ENCODE assay signal across 18 mouse cellular contexts in the genomic region with DNA sequence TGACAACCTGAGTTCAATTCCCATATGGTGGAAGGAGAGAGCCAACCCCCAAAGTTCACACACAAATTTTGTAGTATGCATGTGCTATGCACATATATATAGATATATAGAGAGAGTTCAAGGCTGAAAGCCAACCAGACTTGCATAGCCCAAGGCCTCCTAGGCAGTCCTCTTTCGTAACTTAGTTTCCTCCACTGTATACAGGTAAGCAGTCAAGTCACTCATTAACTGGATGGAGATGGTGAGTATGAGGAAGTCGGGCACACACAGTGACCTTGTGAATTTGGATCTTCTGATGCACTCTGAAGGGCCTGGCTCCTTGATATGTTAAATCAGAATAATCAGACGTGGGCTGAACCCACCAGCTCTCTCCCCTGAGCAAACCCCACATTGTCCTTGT. TPM values are rescaled to one million over a fixed set of nuclear protein-coding genes. Genes with fewer than 3 reads are reported as not detected.
DNase-seq lines count a peak whose midpoint lies in the region; ATAC-seq and TF ChIP-seq lines count a peak whose summit lies in the region.
"Had no signal": no experiment of that assay in that cellular context is flagged by ENCODE, and none has a peak within 500 bp of the region (broad histone marks: within the 10 kb centered on the region; RNA-seq: fewer than 3 reads in every experiment).

No protein-coding gene starts in this region.

- H3K4me1 ChIP-seq in liver, embryonic 14.5 days (replicated peaks; ENCODE audit: control insufficient read depth in 2 of 2, insufficient read depth in 2 of 2, low read length in 1 of 2): peaks cover 0 to 19% of the 10 kb centered on the region in 2 experiments; a peak in 3 of 4 replicates
- peaks cover 23% of the 10 kb centered on the region for H3K4me1 ChIP-seq in liver, embryonic 12.5 days
- H3K4me1 ChIP-seq in intestine, embryonic 14.5 days (replicated peaks; ENCODE audit: control insufficient read depth, insufficient read depth, low read length): peaks cover 1% of the 10 kb centered on the region; the same call in 1 of the 2 replicates

- H3K4me2 ChIP-seq in liver, embryonic 14.5 days (ENCODE audit: low read depth): no peak overlapping the region
- no peak overlapping the region for H3K4me2 ChIP-seq in liver, embryonic 12.5 days
- no peak overlapping the region for H3K4me2 ChIP-seq in intestine, embryonic 14.5 days (ENCODE audit: low read length)
- H3K4me2 ChIP-seq: embryonic facial prominence, embryonic 12.5 days; forebrain, embryonic 12.5 days; heart, embryonic 13.5 days had no signal

- ATAC-seq in liver, embryonic 14.5 days (ENCODE audit: insufficient read depth): 0 out of 2 replicates have a peak, but pooled peaks have one; percentile 34
- ATAC-seq in liver, embryonic 12.5 days: no peak
- no peak for ATAC-seq in intestine, embryonic 14.5 days (replicated peaks; ENCODE audit: low FRiP score, low TSS enrichment, low read depth)
- ATAC-seq: forebrain, postnatal 0 days had no signal

- no peak for TF ChIP-seq CTCF in liver, embryonic 14.5 days (IDR thresholded peaks at IDR 0.05; ENCODE audit: low read depth)

- no peak for TF ChIP-seq EP300 in liver, embryonic 14.5 days (IDR thresholded peaks at IDR 0.05; ENCODE audit: low read depth)

- no peak overlapping the region for H3K27ac ChIP-seq in liver, embryonic 14.5 days
- no peak overlapping the region for H3K27ac ChIP-seq in liver, embryonic 12.5 days
- no peak overlapping the region for H3K27ac ChIP-seq in intestine, embryonic 14.5 days (ENCODE audit: low read depth)
- H3K27ac ChIP-seq: embryonic facial prominence, embryonic 12.5 days; forebrain, embryonic 12.5 days; heart, embryonic 13.5 days had no signal

- H3K9me3 ChIP-seq in liver, embryonic 14.5 days (ENCODE audit: control insufficient read depth, low read length): no peaks in the 10 kb centered on the region
- no peaks in the 10 kb centered on the region for H3K9me3 ChIP-seq in liver, embryonic 12.5 days (replicated peaks)
- H3K9me3 ChIP-seq in intestine, embryonic 14.5 days (ENCODE audit: control insufficient read depth, low read length): no peaks in the 10 kb centered on the region
- H3K9me3 ChIP-seq: embryonic facial prominence, embryonic 12.5 days; forebrain, embryonic 12.5 days; heart, embryonic 13.5 days had no signal

- no peak overlapping the region for H3K9ac ChIP-seq in liver, embryonic 14.5 days (replicated peaks)
- H3K9ac ChIP-seq in liver, embryonic 12.5 days: no peak overlapping the region
- no peak overlapping the region for H3K9ac ChIP-seq in intestine, embryonic 14.5 days (ENCODE audit: low read length)
- H3K9ac ChIP-seq: embryonic facial prominence, embryonic 12.5 days; forebrain, embryonic 12.5 days; forebrain, postnatal 0 days; heart, embryonic 13.5 days had no signal

- 65% methylated on average over 3 of the region's 3 CpGs for WGBS in liver, embryonic 14.5 days (ENCODE audit: insufficient replicate concordance)
- WGBS in liver, embryonic 12.5 days (ENCODE audit: insufficient replicate concordance): 61% methylated on average over 3 of the region's 3 CpGs
- WGBS in intestine, embryonic 14.5 days: 72% methylated on average over 3 of the region's 3 CpGs

- DNase-seq in liver, embryonic 14.5 days (ENCODE audit: low read depth in 3 of 3, low spot score in 3 of 3): no peak
- DNase-seq in ZHBTc4 (ENCODE audit: low read depth, low spot score): peak; percentile 68
- DNase-seq in intestine, embryonic 14.5 days (ENCODE audit: low spot score): peak; percentile 46
- DNase-seq in naive thymus-derived CD4-positive, alpha-beta T cell, adult 2 months (ENCODE audit: low read depth): peak; percentile 2
- DNase-seq in adrenal gland, adult 2 months: no peak
- no peak for DNase-seq in layer of hippocampus, adult 8-10 months (ENCODE audit: low spot score in 2 of 2)
- DNase-seq in ovary, adult 18-20 months (ENCODE audit: low spot score): no peak
- DNase-seq: adrenal gland, postnatal 10 days; cerebellum, adult 11 months; cerebellum, adult 8-10 months; cerebellum, postnatal 14 days; forebrain, postnatal 0 days; gastrocnemius, postnatal 14 days; heart, postnatal 36 days had no signal

- no peaks in the 10 kb centered on the region for H3K36me3 ChIP-seq in liver, embryonic 14.5 days (replicated peaks; ENCODE audit: control insufficient read depth, insufficient read depth, low read depth)
- no peaks in the 10 kb centered on the region for H3K36me3 ChIP-seq in liver, embryonic 12.5 days
- H3K36me3 ChIP-seq in intestine, embryonic 14.5 days (ENCODE audit: control insufficient read depth, insufficient read depth, low read length): no peaks in the 10 kb centered on the region
- H3K36me3 ChIP-seq: embryonic facial prominence, embryonic 12.5 days; forebrain, embryonic 12.5 days; heart, embryonic 13.5 days had no signal

- no peak overlapping the region for H3K4me3 ChIP-seq in liver, embryonic 14.5 days (ENCODE audit: insufficient read depth in 1 of 2, low read depth in 2 of 2, low read length in 2 of 2)
- H3K4me3 ChIP-seq in liver, embryonic 12.5 days: no peak overlapping the region
- no peak overlapping the region for H3K4me3 ChIP-seq in intestine, embryonic 14.5 days (ENCODE audit: low read depth, low read length)
- H3K4me3 ChIP-seq: embryonic facial prominence, embryonic 12.5 days; forebrain, embryonic 12.5 days; heart, embryonic 13.5 days had no signal

- H3K27me3 ChIP-seq in liver, embryonic 14.5 days (ENCODE audit: control insufficient read depth, insufficient read depth, low read length): no peaks in the 10 kb centered on the region
- H3K27me3 ChIP-seq in liver, embryonic 12.5 days (replicated peaks): no peaks in the 10 kb centered on the region
- no peaks in the 10 kb centered on the region for H3K27me3 ChIP-seq in intestine, embryonic 14.5 days (replicated peaks; ENCODE audit: control insufficient read depth, insufficient read depth, low read length)
- H3K27me3 ChIP-seq: embryonic facial prominence, embryonic 12.5 days; forebrain, embryonic 12.5 days; heart, embryonic 13.5 days had no signal

RNA-seq across cellular contexts. Expression of gene Sh2d4b, which starts 4.8 kb away (rescaled TPM):
- 0.18 and 0.23 TPM in 2 replicates for polyA plus RNA-seq in liver, embryonic 14.5 days (2012; rRNA removed)
- polyA plus RNA-seq in liver, embryonic 14.5 days (2014; fragmentation: Nextera tagmentation; extraction: Ambion mirVana): 0.08 TPM in 1 of 2 replicates, not detected in the other
- 0.16 and 0.20 TPM in 2 replicates for polyA plus RNA-seq in liver, embryonic 12.5 days (2016; fragmentation: Nextera tagmentation; extraction: Ambion mirVana)
- 0.46 and 0.70 TPM in 2 replicates for polyA plus RNA-seq in intestine, embryonic 14.5 days (2014; fragmentation: Nextera tagmentation; extraction: Ambion mirVana)
- total RNA-seq in adrenal gland, adult 2 months (2021): 1 to 10 TPM; 1.6 to 2.4 TPM
- 0.12 and 0.20 TPM in 2 replicates for polyA plus RNA-seq in adrenal gland, adult 2 months (2012; rRNA removed)
- total RNA-seq in layer of hippocampus, adult 8-10 months (2022): 1 to 10 TPM; 1.7 to 2.6 (median 2.4) TPM

Comparison
In these comparisons a context has a peak if more than half of its experiments do, and no peak if none do; other contexts are left out.
1. DNase-seq: peak in ZHBTc4 (single experiment), intestine, embryonic 14.5 days (single experiment) and naive thymus-derived CD4-positive, alpha-beta T cell, adult 2 months (single experiment); none in liver, embryonic 14.5 days (0 of 3), adrenal gland, adult 2 months (single experiment), layer of hippocampus, adult 8-10 months (0 of 2) and ovary, adult 18-20 months (single experiment).